Mouse (Mus musculus): ENCODE data around the gene Slc26a3. TPM values are rescaled to one million over a fixed set of nuclear protein-coding genes. Genes with fewer than 3 reads are reported as not detected.

The Slc26a3 gene
- polyA plus RNA-seq, 1 experiment from 2014 or later: 0.45 TPM

DNA sequence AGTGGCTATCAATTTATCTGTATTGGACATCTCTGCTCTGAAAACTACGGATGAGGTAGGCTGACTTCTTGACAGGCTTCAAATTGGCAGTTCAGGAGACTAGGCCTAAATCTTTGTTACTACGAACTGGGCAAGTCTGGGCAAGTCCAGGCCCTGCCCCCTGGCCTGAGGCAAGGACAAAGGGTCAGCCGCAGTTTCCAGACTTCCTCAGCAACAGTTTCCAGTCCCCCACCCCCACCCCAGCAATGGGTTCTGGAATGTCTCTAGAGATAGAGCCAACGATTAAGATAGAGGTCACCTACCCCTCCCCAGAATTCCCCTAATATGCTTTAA lies 15.4 kb upstream of the Slc26a3 start:
- Histone ChIP-seq H3K4me2 (ENCODE audit: low read depth, low read length) (no peak overlapping the region), H3K4me1 (ENCODE audit: control insufficient read depth, low read depth, low read length) (no peaks in the 10 kb centered on the region; the same call in 1 of the 2 replicates), H3K36me3 (ENCODE audit: control insufficient read depth, insufficient read depth) (no peaks in the 10 kb centered on the region), H3K9me3 (replicated peaks; ENCODE audit: control insufficient read depth, low read length) (no peaks in the 10 kb centered on the region), H3K4me3 (ENCODE audit: low read depth, low read length) (no peak overlapping the region), H3K27ac (ENCODE audit: low read length) (no peak overlapping the region), H3K27me3 (ENCODE audit: control insufficient read depth, insufficient read depth, low read depth, low read length) (no peaks in the 10 kb centered on the region), H3K9ac (ENCODE audit: low read depth, low read length) (no peak overlapping the region)
- no peak for ATAC-seq (ENCODE audit: low read depth)
- WGBS (ENCODE audit: insufficient replicate concordance): 59% methylated on average over 4 of the region's 4 CpGs

- WGBS (ENCODE audit: insufficient replicate concordance): 13% methylated on average over 13 of the region's 13 CpGs
- Histone ChIP-seq H3K9ac (ENCODE audit: low read depth, low read length) (no peak overlapping the region), H3K4me3 (ENCODE audit: low read depth, low read length) (no peak overlapping the region)
Measured at GRCm38 (mm10) chr12:31376326-31376950, 14.2 kb upstream of the Slc26a3 start.

DNA sequence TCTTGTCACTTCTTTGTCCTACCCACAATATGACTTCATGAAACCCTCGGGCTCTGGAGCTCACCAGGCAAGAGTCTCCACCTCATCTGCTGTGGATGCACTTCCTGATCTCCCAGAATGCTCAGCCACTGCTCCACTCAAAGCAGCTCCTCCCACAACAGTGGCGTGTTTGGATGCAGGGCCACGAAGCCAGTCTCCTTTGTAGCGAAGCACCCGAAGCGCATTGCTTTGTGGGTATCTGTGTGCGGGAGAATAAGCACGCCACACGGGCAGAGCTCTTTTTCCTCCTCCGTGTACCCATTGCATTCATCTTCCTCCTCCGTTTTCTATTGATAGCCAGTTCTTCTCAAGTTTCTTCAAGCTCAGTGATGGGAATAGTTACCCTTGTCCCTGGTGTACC lies 13.4 kb upstream of the Slc26a3 start:
- Histone ChIP-seq H3K36me3 (ENCODE audit: control insufficient read depth, insufficient read depth) (no peaks in the 10 kb centered on the region), H3K4me1 (ENCODE audit: control insufficient read depth, low read depth, low read length) (no peaks in the 10 kb centered on the region; the same call in 1 of the 2 replicates), H3K4me2 (ENCODE audit: low read depth, low read length) (no peak overlapping the region), H3K9me3 (replicated peaks; ENCODE audit: control insufficient read depth, low read length) (no peaks in the 10 kb centered on the region), H3K4me3 (ENCODE audit: low read depth, low read length) (no peak overlapping the region), H3K9ac (ENCODE audit: low read depth, low read length) (no peak overlapping the region), H3K27ac (ENCODE audit: low read length) (no peak overlapping the region), H3K27me3 (ENCODE audit: control insufficient read depth, insufficient read depth, low read depth, low read length) (no peaks in the 10 kb centered on the region)
- WGBS (ENCODE audit: insufficient replicate concordance): 63% methylated on average over 11 of the region's 11 CpGs
- ATAC-seq (ENCODE audit: low read depth): no peak

More at GRCm38 (mm10) chr12:31376326-31376950, 14.2 kb upstream of the Slc26a3 start:
- Histone ChIP-seq H3K4me2 (ENCODE audit: low read depth, low read length) (no peak overlapping the region; the same call in 1 of the 2 replicates), H3K9me3 (replicated peaks; ENCODE audit: control insufficient read depth, low read length) (no peaks in the 10 kb centered on the region), H3K4me1 (ENCODE audit: control insufficient read depth, low read depth, low read length) (no peaks in the 10 kb centered on the region; the same call in 1 of the 2 replicates), H3K27ac (ENCODE audit: low read length) (no peak overlapping the region), H3K36me3 (ENCODE audit: control insufficient read depth, insufficient read depth) (no peaks in the 10 kb centered on the region), H3K27me3 (ENCODE audit: control insufficient read depth, insufficient read depth, low read depth, low read length) (no peaks in the 10 kb centered on the region)
- ATAC-seq (ENCODE audit: low read depth): no peak

DNA sequence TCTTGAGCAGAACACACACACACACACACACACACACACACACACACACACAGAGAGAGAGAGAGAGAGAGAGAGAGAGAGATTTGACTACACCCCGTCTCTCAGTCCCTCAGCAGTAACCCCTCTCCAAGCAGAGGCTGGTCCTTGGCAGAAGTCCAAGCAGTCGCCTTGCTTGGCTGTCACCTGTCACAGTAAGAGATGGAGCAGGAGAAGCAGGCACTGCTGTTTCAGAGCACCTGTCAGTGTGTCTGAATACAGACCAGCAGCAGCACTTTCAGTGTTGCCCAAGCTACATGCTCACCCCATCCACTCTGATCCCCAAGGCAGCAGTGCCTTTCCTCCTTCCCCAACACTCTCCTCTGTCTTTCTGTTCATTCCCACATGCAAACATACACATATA lies 9.8 kb upstream of the Slc26a3 start:
- H3K9ac ChIP-seq (ENCODE audit: low read depth, low read length): no peak overlapping the region
- no peak for ATAC-seq (ENCODE audit: low read depth)
- no peaks in the 10 kb centered on the region for H3K27me3 ChIP-seq (ENCODE audit: control insufficient read depth, insufficient read depth, low read depth, low read length)
- no peaks in the 10 kb centered on the region for H3K9me3 ChIP-seq (replicated peaks; ENCODE audit: control insufficient read depth, low read length)
- H3K4me1 ChIP-seq (ENCODE audit: control insufficient read depth, low read depth, low read length): no peaks in the 10 kb centered on the region; the same call in 1 of the 2 replicates
- H3K27ac ChIP-seq (ENCODE audit: low read length): no peak overlapping the region
- no peak overlapping the region for H3K4me2 ChIP-seq (ENCODE audit: low read depth, low read length)
- no peaks in the 10 kb centered on the region for H3K36me3 ChIP-seq (ENCODE audit: control insufficient read depth, insufficient read depth)
- H3K4me3 ChIP-seq (ENCODE audit: low read depth, low read length): no peak overlapping the region
- WGBS (ENCODE audit: insufficient replicate concordance): 15% methylated on average over 2 of the region's 2 CpGs

DNA sequence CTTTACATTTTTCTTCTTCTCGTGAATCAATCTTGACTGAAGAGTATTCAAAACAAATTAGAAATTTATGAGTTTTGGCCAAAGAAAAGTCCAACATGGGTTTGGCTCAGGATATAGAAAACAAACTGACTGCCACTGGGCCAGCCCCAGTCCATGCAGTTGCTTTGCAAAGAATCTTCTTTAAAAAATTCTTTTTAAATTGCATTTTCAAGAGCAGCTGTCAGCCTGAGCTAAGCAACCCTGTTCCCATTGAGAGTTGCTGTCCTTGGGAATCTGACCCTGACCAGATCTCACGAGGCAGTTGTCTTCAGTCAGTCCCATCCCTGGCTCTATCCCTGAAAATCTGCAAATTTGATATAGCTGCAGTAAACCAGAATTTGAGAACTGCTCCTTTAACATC lies 8.2 kb upstream of the Slc26a3 start:
- Histone ChIP-seq H3K4me3 (ENCODE audit: low read depth, low read length) (no peak overlapping the region), H3K4me1 (ENCODE audit: control insufficient read depth, low read depth, low read length) (no peaks in the 10 kb centered on the region), H3K9me3 (replicated peaks; ENCODE audit: control insufficient read depth, low read length) (no peaks in the 10 kb centered on the region), H3K36me3 (ENCODE audit: control insufficient read depth, insufficient read depth) (no peaks in the 10 kb centered on the region), H3K27me3 (ENCODE audit: control insufficient read depth, insufficient read depth, low read depth, low read length) (no peaks in the 10 kb centered on the region), H3K4me2 (ENCODE audit: low read depth, low read length) (no peak overlapping the region), H3K9ac (ENCODE audit: low read depth, low read length) (no peak overlapping the region), H3K27ac (ENCODE audit: low read length) (no peak overlapping the region)
- WGBS (ENCODE audit: insufficient replicate concordance): 36% methylated on average over 2 of the region's 2 CpGs
- no peak for ATAC-seq (ENCODE audit: low read depth)

GRCm38 (mm10) chr12:31387303-31387702 lies 3.4 kb upstream of the Slc26a3 start:
- Histone ChIP-seq H3K27me3 (ENCODE audit: control insufficient read depth, insufficient read depth, low read depth, low read length) (no peaks in the 10 kb centered on the region), H3K4me2 (ENCODE audit: low read depth, low read length) (no peak overlapping the region), H3K9me3 (replicated peaks; ENCODE audit: control insufficient read depth, low read length) (no peaks in the 10 kb centered on the region), H3K9ac (ENCODE audit: low read depth, low read length) (no peak overlapping the region), H3K4me3 (ENCODE audit: low read depth, low read length) (no peak overlapping the region), H3K36me3 (ENCODE audit: control insufficient read depth, insufficient read depth) (no peaks in the 10 kb centered on the region), H3K4me1 (ENCODE audit: control insufficient read depth, low read depth, low read length) (no peaks in the 10 kb centered on the region), H3K27ac (ENCODE audit: low read length) (no peak overlapping the region)
- 44% methylated on average over 3 of the region's 3 CpGs for WGBS (ENCODE audit: insufficient replicate concordance)
- ATAC-seq (ENCODE audit: low read depth): no peak

- Histone ChIP-seq H3K4me1 (ENCODE audit: control insufficient read depth, low read depth, low read length) (no peaks in the 10 kb centered on the region), H3K9ac (ENCODE audit: low read depth, low read length) (no peak overlapping the region), H3K4me3 (ENCODE audit: low read depth, low read length) (no peak overlapping the region), H3K36me3 (ENCODE audit: control insufficient read depth, insufficient read depth) (no peaks in the 10 kb centered on the region), H3K27me3 (ENCODE audit: control insufficient read depth, insufficient read depth, low read depth, low read length) (no peaks in the 10 kb centered on the region), H3K9me3 (replicated peaks; ENCODE audit: control insufficient read depth, low read length) (no peaks in the 10 kb centered on the region), H3K27ac (ENCODE audit: low read length) (no peak overlapping the region), H3K4me2 (ENCODE audit: low read depth, low read length) (no peak overlapping the region)
- ATAC-seq (ENCODE audit: low read depth): no peak
- 80% methylated on average over 12 of the region's 12 CpGs for WGBS (ENCODE audit: insufficient replicate concordance)
Measured at GRCm38 (mm10) chr12:31391696-31392095, 1.0 kb downstream of the Slc26a3 start.

GRCm38 (mm10) chr12:31395895-31396294 lies 5.2 kb downstream of the Slc26a3 start:
- 67% methylated on average over 1 of the region's 1 CpGs for WGBS (ENCODE audit: insufficient replicate concordance)
- Histone ChIP-seq H3K36me3 (ENCODE audit: control insufficient read depth, insufficient read depth) (no peaks in the 10 kb centered on the region), H3K27me3 (ENCODE audit: control insufficient read depth, insufficient read depth, low read depth, low read length) (no peaks in the 10 kb centered on the region)

GRCm38 (mm10) chr12:31397709-31398108 lies 7.0 kb downstream of the Slc26a3 start:
- no peak overlapping the region for H3K9ac ChIP-seq (ENCODE audit: low read depth, low read length)
- H3K4me1 ChIP-seq (ENCODE audit: control insufficient read depth, low read depth, low read length): no peaks in the 10 kb centered on the region
- no peak overlapping the region for H3K27ac ChIP-seq (ENCODE audit: low read length)
- H3K27me3 ChIP-seq (ENCODE audit: control insufficient read depth, insufficient read depth, low read depth, low read length): no peaks in the 10 kb centered on the region
- WGBS (ENCODE audit: insufficient replicate concordance): 57% methylated on average over 4 of the region's 4 CpGs
- no peaks in the 10 kb centered on the region for H3K9me3 ChIP-seq (replicated peaks; ENCODE audit: control insufficient read depth, low read length)
- ATAC-seq (ENCODE audit: low read depth): no peak
- no peak overlapping the region for H3K4me2 ChIP-seq (ENCODE audit: low read depth, low read length)
- no peak overlapping the region for H3K4me3 ChIP-seq (ENCODE audit: low read depth, low read length)
- H3K36me3 ChIP-seq (ENCODE audit: control insufficient read depth, insufficient read depth): no peaks in the 10 kb centered on the region

More at GRCm38 (mm10) chr12:31395895-31396294, 5.2 kb downstream of the Slc26a3 start:
- ATAC-seq (ENCODE audit: low read depth): no peak
- no peaks in the 10 kb centered on the region for H3K4me1 ChIP-seq (ENCODE audit: control insufficient read depth, low read depth, low read length)
- no peak overlapping the region for H3K4me2 ChIP-seq (ENCODE audit: low read depth, low read length)
- no peak overlapping the region for H3K27ac ChIP-seq (ENCODE audit: low read length)
- no peaks in the 10 kb centered on the region for H3K9me3 ChIP-seq (replicated peaks; ENCODE audit: control insufficient read depth, low read length)
- H3K4me3 ChIP-seq (ENCODE audit: low read depth, low read length): no peak overlapping the region
- H3K9ac ChIP-seq (ENCODE audit: low read depth, low read length): no peak overlapping the region

Measured in liver, embryonic 16.5 days (tissue).